Mouse (Mus musculus) heart, postnatal 0 days (tissue): ENCODE data around the gene Skida1. TPM values are rescaled to one million over a fixed set of nuclear protein-coding genes. Genes with fewer than 3 reads are reported as not detected.

Source experiments
- ATAC-seq: fragments of 200-750 bp; cut with Nextera tagmentation; 2 replicates; pipeline ENCODE4 v1.8.0; 2017; ENCODE audit warnings: low read depth, moderate number of reproducible peaks, moderate library complexity; ENCODE audit not compliant: insufficient read depth
- DNase-seq: peaks from one replicate; pipeline ENCODE4 v3.0.0-alpha.2; 2016; ENCODE audit warnings: low spot score
- H3K27ac ChIP-seq: fragments of 300-500 bp; sonication (generic); 2 replicates; pipeline ENCODE4 v1.5.1; 2014; ENCODE audit warnings: low read depth, mild to moderate bottlenecking
- H3K27me3 ChIP-seq: fragments of 300-500 bp; sonication (generic); 2 replicates; pipeline ENCODE4 v1.6.1; 2014; ENCODE audit warnings: low read length, mixed read lengths; ENCODE audit not compliant: control insufficient read depth, insufficient read depth
- H3K36me3 ChIP-seq: fragments of 300-500 bp; sonication (generic); replicated peaks from 2 replicates; pipeline ENCODE4 v1.6.1; 2014; ENCODE audit warnings: low read length, mixed read lengths; ENCODE audit not compliant: control insufficient read depth, insufficient read depth
- H3K4me1 ChIP-seq: fragments of 300-500 bp; sonication (generic); 2 replicates; pipeline ENCODE4 v1.6.1; 2014; ENCODE audit warnings: antibody characterized with exemption; ENCODE audit not compliant: control insufficient read depth, insufficient read depth
- H3K4me2 ChIP-seq: fragments of 300-500 bp; sonication (generic); 2 replicates; pipeline ENCODE4 v1.6.1; 2014; ENCODE audit warnings: low read depth, mild to moderate bottlenecking, low read length, moderate library complexity
- H3K4me3 ChIP-seq: fragments of 300-500 bp; sonication (generic); 2 replicates; pipeline ENCODE4 v1.5.1; 2014; ENCODE audit warnings: low read depth, low read length
- H3K9ac ChIP-seq: fragments of 300-500 bp; sonication (generic); replicated peaks from 2 replicates; pipeline ENCODE4 v1.6.1; 2014; ENCODE audit warnings: low read depth, low read length, mixed read lengths
- H3K9me3 ChIP-seq: fragments of 300-500 bp; sonication (generic); replicated peaks from 2 replicates; pipeline ENCODE4 v1.6.1; 2016; ENCODE audit warnings: low read length; ENCODE audit not compliant: control insufficient read depth
- CTCF ChIP-seq: IDR thresholded peaks from 2 replicates; pipeline ENCODE4 v1.5.1; 2016; ENCODE audit warnings: antibody characterized with exemption, control low read depth, low read depth
- EP300 ChIP-seq: IDR thresholded peaks from 2 replicates; pipeline ENCODE4 v1.6.1; 2016; ENCODE audit warnings: antibody characterized with exemption, low read depth
- whole genome bisulfite sequencing: fragments of 180-500 bp; shearing (Covaris S2); extraction: QIAGEN DNeasy Blood & Tissue Kit; methylation state at CpG from one replicate; pipeline ENCODE4 v1.1.7; 2014; 5-methylcytosine and 5-hydroxymethylcytosine counted together
- polyA plus RNA-seq: library from polyadenylated mRNA; unstranded; fragments of >200 nt; fragmentation: Nextera tagmentation; extraction: Ambion mirVana; gene quantifications from 2 replicates; pipeline ENCODE4 v1.2.1, GENCODE M21; 2015
- total RNA-seq: library from RNA; depleted of rRNA; stranded (reverse); fragments of >200 nt; gene quantifications from 2 replicates; pipeline ENCODE4 v1.2.3, GENCODE M21; 2014; ENCODE audit warnings: low replicate concordance

The Skida1 gene
- total and polyA plus RNA-seq, 2 experiments from 2014 or later = 2.2 to 7.1 TPM

DNA sequence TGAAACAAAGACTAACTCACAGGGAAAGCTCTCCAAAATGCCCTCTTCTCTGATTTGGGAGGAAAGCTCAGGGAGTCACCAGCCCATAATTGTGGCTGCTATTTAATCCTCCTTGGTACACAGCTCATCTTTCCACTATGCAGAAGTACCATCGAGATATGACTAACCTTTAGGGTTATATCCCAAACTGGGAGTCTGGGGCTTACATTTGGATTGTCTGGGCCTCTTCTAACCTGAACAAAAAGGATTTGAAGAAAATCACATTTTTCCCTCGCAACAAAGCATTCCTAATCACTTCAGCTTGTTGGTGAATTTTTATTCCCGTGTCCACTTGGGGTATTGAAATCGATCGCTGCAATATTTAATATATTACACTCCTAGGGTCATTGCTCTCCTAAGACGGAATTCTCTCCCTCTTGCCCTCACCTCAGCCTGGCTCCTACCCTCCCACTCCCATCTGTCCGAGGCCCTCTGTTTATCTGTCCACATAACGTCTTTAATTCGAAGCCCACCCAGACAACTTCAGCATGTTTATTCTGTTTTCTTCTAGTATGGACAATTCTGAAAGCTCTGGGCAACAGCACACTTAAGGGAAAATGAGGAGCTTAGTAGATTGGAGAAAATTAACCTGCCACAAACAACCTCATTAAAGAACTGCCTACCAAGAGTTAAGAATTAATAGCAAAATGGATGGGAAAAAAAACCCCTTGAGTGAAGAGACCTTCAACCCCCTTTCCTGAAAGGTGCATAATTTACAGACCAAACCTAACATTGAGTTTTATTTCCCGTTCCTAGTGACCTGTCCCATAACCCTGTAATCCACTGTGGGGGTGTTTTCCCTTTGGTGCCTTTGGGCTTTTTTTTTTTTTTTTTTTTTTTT, 14.2 kb downstream of the Skida1 start:
- DNase-seq (no peak), ATAC-seq (no peak)
- WGBS = 92% methylated on average over 10 of the region's 10 CpGs
- Histone ChIP-seq H3K27me3 (no peaks in the 10 kb centered on the region), H3K27ac (no peak overlapping the region), H3K9ac (no peak overlapping the region), H3K36me3 (no peaks in the 10 kb centered on the region), H3K4me1 (peaks cover 12% of the 10 kb centered on the region; the same call in 1 of the 2 replicates), H3K4me3 (no peak overlapping the region), H3K4me2 (no peak overlapping the region), H3K9me3 (no peaks in the 10 kb centered on the region)
- TF ChIP-seq CTCF (no peak), EP300 (no peak)

DNA sequence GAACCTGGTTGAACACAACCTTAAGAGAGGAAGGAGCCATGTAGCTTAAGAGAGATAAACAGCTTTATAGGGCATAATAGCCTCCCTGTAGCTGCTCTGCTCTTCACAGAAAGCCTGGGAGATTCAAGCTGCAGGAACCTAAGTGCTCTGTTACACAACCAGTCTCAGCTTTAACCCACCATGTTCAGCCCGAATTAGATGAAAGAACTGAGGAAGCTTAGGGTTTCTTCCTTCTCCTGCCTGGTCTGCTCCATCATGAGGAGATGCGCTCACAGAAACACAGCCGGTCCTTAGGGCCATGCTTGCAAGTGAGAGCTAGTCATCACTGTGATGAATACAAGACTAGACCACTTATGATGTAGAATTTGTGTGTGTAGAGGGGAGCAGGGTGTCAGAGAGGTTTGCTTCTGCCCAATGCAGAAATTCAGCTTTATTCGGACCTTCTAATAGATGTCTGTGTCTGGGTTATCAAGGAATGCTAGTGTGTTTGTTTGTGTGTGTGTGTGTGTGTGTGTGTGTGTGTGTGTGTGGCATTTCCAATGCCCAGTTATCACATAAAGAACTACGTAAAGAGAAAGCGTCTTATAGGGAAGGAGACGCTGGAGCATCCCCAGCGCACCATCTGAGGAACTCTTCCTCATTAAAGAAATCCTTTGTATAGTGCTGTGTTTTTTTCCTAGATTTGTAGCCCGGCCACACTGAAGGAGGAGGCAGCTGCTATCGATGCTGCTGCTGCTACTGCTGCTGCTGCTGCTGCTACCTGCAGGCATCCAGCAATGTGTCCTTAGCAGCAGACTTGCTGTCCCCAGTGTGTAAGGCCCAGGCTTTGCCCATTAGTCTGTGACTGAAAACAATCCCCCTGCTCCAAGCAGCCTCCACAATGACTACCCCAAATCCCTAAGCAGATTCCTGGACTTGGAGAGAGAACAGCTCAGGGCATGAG, 15.4 kb downstream of the Skida1 start:
- H3K27me3 ChIP-seq = no peaks in the 10 kb centered on the region
- ATAC-seq (no peak), DNase-seq (peak; percentile 5)
- no peak overlapping the region for H3K9ac ChIP-seq
- TF ChIP-seq CTCF = no peak
- TF ChIP-seq EP300 = no peak
- no peak overlapping the region for H3K4me2 ChIP-seq
- no peaks in the 10 kb centered on the region for H3K36me3 ChIP-seq
- 79% methylated on average over 10 of the region's 10 CpGs for WGBS
- no peak overlapping the region for H3K4me3 ChIP-seq
- no peaks in the 10 kb centered on the region for H3K9me3 ChIP-seq
- H3K27ac ChIP-seq = no peak overlapping the region
- H3K4me1 ChIP-seq = peaks cover 9% of the 10 kb centered on the region; the same call in 1 of the 2 replicates

DNA sequence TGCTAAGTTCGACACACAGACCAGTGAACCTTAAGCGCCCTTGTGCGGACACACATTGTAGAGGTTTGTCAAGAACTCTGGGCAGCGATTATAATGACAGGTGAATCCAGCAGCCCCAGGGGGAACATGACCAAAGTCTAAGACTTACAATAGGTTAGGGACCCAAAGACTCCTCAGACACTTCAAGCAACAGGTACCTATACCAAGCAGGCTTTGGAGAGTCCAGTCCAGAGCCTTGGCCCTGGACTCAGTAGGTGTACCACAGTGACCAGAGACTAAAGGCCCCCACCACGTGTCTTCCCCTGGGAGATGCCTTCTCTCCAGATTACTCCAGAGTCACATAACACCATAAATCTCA, 16.3 kb downstream of the Skida1 start:
- H3K27me3 ChIP-seq = no peaks in the 10 kb centered on the region
- WGBS = 79% methylated on average over 5 of the region's 5 CpGs
- no peak overlapping the region for H3K27ac ChIP-seq
- H3K4me1 ChIP-seq = peaks cover 8% of the 10 kb centered on the region; the same call in 1 of the 2 replicates
- ATAC-seq (no peak), DNase-seq (peak; percentile 5)
- H3K4me3 ChIP-seq = no peak overlapping the region
- H3K9me3 ChIP-seq = no peaks in the 10 kb centered on the region
- H3K36me3 ChIP-seq = no peaks in the 10 kb centered on the region
- TF ChIP-seq CTCF (no peak), EP300 (no peak)
- H3K4me2 ChIP-seq = peak overlapping the region; percentile 78
- no peak overlapping the region; the same call in 1 of the 2 replicates for H3K9ac ChIP-seq

DNA sequence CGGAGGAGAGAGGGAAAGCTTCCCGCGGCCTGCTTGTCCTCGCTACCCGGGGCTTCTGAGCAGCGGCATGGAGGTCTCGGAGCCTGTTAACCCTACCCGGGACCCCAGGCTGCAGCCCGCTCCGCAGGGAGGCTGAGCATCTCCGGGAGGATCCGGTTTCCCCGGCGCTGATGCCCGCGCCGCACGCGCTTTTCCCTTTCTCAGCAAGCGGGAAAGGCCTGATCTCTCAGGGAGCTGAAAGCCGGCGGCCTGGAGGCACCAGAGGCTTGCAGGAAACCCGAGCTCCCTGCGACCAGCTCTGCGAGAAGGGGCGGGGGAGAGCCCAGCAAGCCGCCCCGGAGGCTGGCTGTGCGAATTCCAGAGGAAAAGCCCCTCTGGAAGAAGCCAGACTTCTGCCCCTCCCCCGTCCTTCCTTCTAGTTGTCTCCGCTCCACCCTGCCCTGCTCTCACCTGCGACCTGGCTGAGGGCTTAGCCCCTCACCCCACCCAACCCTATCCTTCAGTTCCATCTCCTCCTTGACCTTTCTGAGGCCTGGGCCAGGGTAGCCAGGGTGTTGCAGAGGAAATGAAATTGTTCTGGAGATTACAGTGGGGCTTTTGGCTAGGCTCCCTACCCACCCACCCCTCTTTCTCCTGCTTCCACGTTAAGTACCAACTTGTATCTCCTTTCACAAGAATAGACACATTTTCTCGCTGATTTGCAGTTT, 16.9 kb downstream of the Skida1 start:
- Histone ChIP-seq H3K9me3 (no peaks in the 10 kb centered on the region), H3K36me3 (no peaks in the 10 kb centered on the region), H3K4me1 (peaks cover 5% of the 10 kb centered on the region; the same call in 1 of the 2 replicates), H3K27me3 (no peaks in the 10 kb centered on the region), H3K27ac (no peak overlapping the region), H3K9ac (peak overlapping the region; percentile 66), H3K4me2 (peak overlapping the region; percentile 78), H3K4me3 (peak overlapping the region; percentile 46)
- TF ChIP-seq CTCF = no peak
- TF ChIP-seq EP300 = no peak
- peak; percentile 26 for DNase-seq
- ATAC-seq = no peak
- WGBS = 6% methylated on average over 30 of the region's 34 CpGs

DNA sequence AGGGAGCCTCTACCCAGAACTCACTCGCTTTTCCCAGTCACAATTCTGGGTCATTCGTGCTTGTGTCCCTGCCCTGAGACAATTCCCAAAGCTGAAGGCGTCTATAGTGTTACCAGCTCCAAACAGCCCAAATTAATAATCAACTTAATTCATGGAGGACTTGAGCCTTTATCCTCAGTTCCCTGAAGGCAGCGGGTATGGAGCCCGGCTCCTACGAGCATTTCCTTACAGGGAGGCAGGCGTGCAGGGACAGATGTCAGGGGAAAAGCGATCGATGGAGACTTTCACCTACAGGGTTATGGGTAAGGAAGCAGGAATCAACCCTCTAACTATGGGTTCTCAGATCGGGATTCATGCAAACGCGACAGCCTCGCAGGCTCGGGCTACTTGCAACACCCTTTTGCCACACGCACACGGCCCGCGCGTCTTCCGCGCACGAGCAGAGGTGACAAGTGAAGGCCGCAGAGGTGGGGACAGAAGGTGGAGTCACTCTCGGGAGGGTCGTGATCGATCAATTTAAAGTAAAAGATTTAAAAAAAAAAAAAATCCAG, 17.5 kb downstream of the Skida1 start:
- no peak overlapping the region for H3K27ac ChIP-seq
- H3K36me3 ChIP-seq = no peaks in the 10 kb centered on the region
- DNase-seq (peak; percentile 41), ATAC-seq (no peak)
- H3K4me1 ChIP-seq = peaks cover 5% of the 10 kb centered on the region; the same call in 1 of the 2 replicates
- H3K27me3 ChIP-seq = no peaks in the 10 kb centered on the region
- TF ChIP-seq CTCF (no peak), EP300 (no peak)
- H3K4me2 ChIP-seq = peak overlapping the region; percentile 78
- peak overlapping the region; percentile 46 for H3K4me3 ChIP-seq
- no peaks in the 10 kb centered on the region for H3K9me3 ChIP-seq
- H3K9ac ChIP-seq = peak overlapping the region; percentile 66
- 10% methylated on average over 26 of the region's 26 CpGs for WGBS
